Mouse (Mus musculus): ENCODE measurements around the gene Nfkbia. TPM values are rescaled to one million over a fixed set of nuclear protein-coding genes. Genes with fewer than 3 reads are reported as not detected.

Gene Nfkbia
- polyA plus RNA-seq, 2 experiments from 2014 or later, result 643 to 660 TPM

DNA sequence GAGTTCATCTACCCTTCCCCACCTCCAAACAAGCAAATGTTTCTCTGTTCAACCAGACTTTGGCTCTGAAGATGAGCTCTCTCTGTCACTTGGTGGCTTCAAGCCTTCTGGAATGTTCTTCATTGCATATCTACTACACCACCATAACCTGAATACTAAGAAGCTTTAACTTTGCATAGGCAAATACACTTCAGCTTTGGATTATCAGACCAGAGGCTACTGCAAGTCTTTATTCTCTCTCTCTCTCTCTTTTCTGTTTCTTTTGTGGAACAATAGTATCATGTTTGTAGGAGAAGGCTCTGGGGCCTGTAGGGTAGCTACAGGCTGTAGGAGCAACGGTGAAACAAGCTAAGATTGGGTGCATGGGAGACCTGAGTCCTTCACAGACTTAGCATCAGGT is 50.2 kb downstream of the Nfkbia start:
- no peak for ATAC-seq

DNA sequence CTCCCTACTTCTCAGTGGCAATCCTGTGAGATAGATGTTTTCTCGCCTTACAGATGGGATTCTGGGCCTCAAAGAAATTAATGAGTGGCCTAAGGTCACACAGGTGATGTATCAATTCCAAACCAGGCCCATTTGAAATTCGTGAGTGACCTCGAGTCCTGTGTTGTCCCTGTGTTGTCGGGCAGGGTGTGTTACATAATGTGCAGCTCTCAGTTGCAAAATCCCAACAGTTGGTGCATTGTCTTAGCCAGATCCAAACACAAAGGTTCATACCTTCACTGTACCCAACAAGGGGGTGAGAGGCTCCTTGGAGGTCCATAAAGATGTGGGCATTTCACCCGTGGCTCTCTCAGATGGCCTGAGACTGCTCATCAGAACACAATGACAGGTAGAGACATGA is 52.0 kb downstream of the Nfkbia start:
- ATAC-seq, result no peak

Other genes with a start within 250 kb of the Nfkbia start
- gene 1110008L16Rik, start 193.1 kb downstream of the Nfkbia start, polyA plus RNA-seq (2017; shearing (Covaris generic)), result 10 to 100 TPM in 1 of 2 experiments, 1 to 10 TPM in 1; 7.2 to 11.9 TPM
- 10 to 100 TPM; 17.8 to 19.1 TPM for gene Ppp2r3c, start 189.6 kb downstream of the Nfkbia start, polyA plus RNA-seq (2017; shearing (Covaris generic))
- gene Psma6, start 108.4 kb downstream of the Nfkbia start, polyA plus RNA-seq (2017; shearing (Covaris generic)), result 100 to 1,000 TPM; 249 to 250 TPM
- gene Aldoart2, start 72.6 kb upstream of the Nfkbia start, polyA plus RNA-seq (2017; shearing (Covaris generic)), result under 1 TPM in 1 of 2 experiments, not detected in 1; 0.26 TPM
- under 1 TPM in 1 of 2 experiments, not detected in 1; 0.20 TPM for gene Insm2, start 106.8 kb upstream of the Nfkbia start, polyA plus RNA-seq (2017; shearing (Covaris generic))

Data from CD4-positive, CD25-positive, alpha-beta regulatory T cell, adult 4 months (primary cell).